8 mouse cellular contexts compared by ENCODE assay signal in genomic region chr15:102103371-102103946, GRCm38 (mm10). TPM values are rescaled to one million over a fixed set of nuclear protein-coding genes. Genes with fewer than 3 reads are reported as not detected.
DNase-seq lines count a peak whose midpoint lies in the region; ATAC-seq and TF ChIP-seq lines count a peak whose summit lies in the region.

No protein-coding gene starts in this region.

- H3K36me3 ChIP-seq in hindbrain, embryonic 11.5 days (ENCODE audit: control insufficient read depth, insufficient read depth, low read length): no peaks in the 10 kb centered on the region
- no peaks in the 10 kb centered on the region; the same call in 1 of the 2 replicates for H3K36me3 ChIP-seq in liver, embryonic 13.5 days
- H3K36me3 ChIP-seq in neural tube, embryonic 15.5 days: no peaks in the 10 kb centered on the region

- H3K9ac ChIP-seq in hindbrain, embryonic 11.5 days (ENCODE audit: low read depth, low read length): no peak overlapping the region; the same call in 1 of the 2 replicates
- peak overlapping the region; percentile 57 for H3K9ac ChIP-seq in liver, embryonic 13.5 days
- peak overlapping the region; percentile 31 for H3K9ac ChIP-seq in neural tube, embryonic 15.5 days (replicated peaks)

- peak overlapping the region; percentile 13; the same call in 1 of the 2 replicates for H3K4me2 ChIP-seq in hindbrain, embryonic 11.5 days (replicated peaks; ENCODE audit: low read depth, low read length)
- peak overlapping the region; percentile 42 for H3K4me2 ChIP-seq in liver, embryonic 13.5 days
- peak overlapping the region; percentile 86 for H3K4me2 ChIP-seq in neural tube, embryonic 15.5 days

- ATAC-seq in hindbrain, embryonic 11.5 days (ENCODE audit: low FRiP score): no peak
- no peak for ATAC-seq in liver, embryonic 13.5 days (ENCODE audit: low read depth)
- no peak for ATAC-seq in neural tube, embryonic 15.5 days (ENCODE audit: low FRiP score)
- ATAC-seq in megakaryocyte progenitor cell, adult 5-6 weeks (replicated peaks; ENCODE audit: poor library complexity): no peak

- WGBS in hindbrain, embryonic 11.5 days: 3% methylated on average over 14 of the region's 14 CpGs
- WGBS in liver, embryonic 13.5 days (ENCODE audit: insufficient replicate concordance): 18% methylated on average over 14 of the region's 14 CpGs
- 10% methylated on average over 14 of the region's 14 CpGs for WGBS in neural tube, embryonic 15.5 days

- peak; percentile 30 for DNase-seq in cerebellum, adult 9-11 months
- no peak for DNase-seq in cerebellum, adult 9-10 months
- peak; percentile 48 for DNase-seq in hindbrain, embryonic 11.5 days (ENCODE audit: low spot score)
- no peak for DNase-seq in liver, embryonic 13.5 days
- no peak for DNase-seq in spleen, postnatal 4 days (ENCODE audit: low spot score in 2 of 2)

- H3K9me3 ChIP-seq in hindbrain, embryonic 11.5 days (ENCODE audit: control insufficient read depth, low read length): no peaks in the 10 kb centered on the region
- H3K9me3 ChIP-seq in liver, embryonic 13.5 days (replicated peaks): no peaks in the 10 kb centered on the region
- H3K9me3 ChIP-seq in neural tube, embryonic 15.5 days (replicated peaks): no peaks in the 10 kb centered on the region

- peak overlapping the region; percentile 41 for H3K4me3 ChIP-seq in embryonic fibroblast, embryonic 13.5 days (ENCODE audit: insufficient read depth, low read length)
- H3K4me3 ChIP-seq in hindbrain, embryonic 11.5 days (ENCODE audit: low read depth, low read length): 0 out of 2 replicates have a peak overlapping the region, but pooled peaks have one; percentile 3
- H3K4me3 ChIP-seq in liver, embryonic 13.5 days (replicated peaks): peak overlapping the region; percentile 40
- peak overlapping the region; percentile 32 for H3K4me3 ChIP-seq in neural tube, embryonic 15.5 days (replicated peaks)

- no peak for TF ChIP-seq CTCF in embryonic fibroblast, embryonic 13.5 days (IDR thresholded peaks at IDR 0.05; ENCODE audit: borderline replicate concordance, insufficient read depth, low read length)

- H3K4me1 ChIP-seq in embryonic fibroblast, embryonic 13.5 days (ENCODE audit: control insufficient read depth, insufficient read depth, low read length): peaks cover 30% of the 10 kb centered on the region
- peaks cover 21% of the 10 kb centered on the region for H3K4me1 ChIP-seq in hindbrain, embryonic 11.5 days (replicated peaks; ENCODE audit: control insufficient read depth, insufficient read depth, low read length)
- H3K4me1 ChIP-seq in liver, embryonic 13.5 days (replicated peaks): peaks cover 88% of the 10 kb centered on the region
- H3K4me1 ChIP-seq in neural tube, embryonic 15.5 days: peaks cover 86% of the 10 kb centered on the region

- peaks cover 29% of the 10 kb centered on the region for H3K27me3 ChIP-seq in hindbrain, embryonic 11.5 days (ENCODE audit: control insufficient read depth, insufficient read depth, low read length)
- H3K27me3 ChIP-seq in liver, embryonic 13.5 days: peaks cover 73% of the 10 kb centered on the region
- peaks cover 40% of the 10 kb centered on the region for H3K27me3 ChIP-seq in neural tube, embryonic 15.5 days (replicated peaks)

- H3K27ac ChIP-seq in embryonic fibroblast, embryonic 13.5 days (ENCODE audit: insufficient read depth, low read length): peak overlapping the region; percentile 97
- H3K27ac ChIP-seq in hindbrain, embryonic 11.5 days (ENCODE audit: low read depth, low read length): 0 out of 2 replicates have a peak overlapping the region, but pooled peaks have one; percentile 17
- peak overlapping the region; percentile 76 for H3K27ac ChIP-seq in liver, embryonic 13.5 days
- H3K27ac ChIP-seq in neural tube, embryonic 15.5 days (replicated peaks): peak overlapping the region; percentile 81

- TF ChIP-seq POLR2A in embryonic fibroblast, embryonic 13.5 days (IDR thresholded peaks at IDR 0.05; ENCODE audit: low read depth, low read length): peak; percentile 81

RNA-seq across cellular contexts. Expression of gene Tns2, which starts 3.2 kb away (rescaled TPM):
- 61.8 and 71.1 TPM in 2 replicates for polyA plus RNA-seq in embryonic fibroblast, embryonic 13.5 days (2011; ENCODE audit: insufficient read length, low read depth, missing spikeins)
- 8.0 and 11.8 TPM in 2 replicates for polyA plus RNA-seq in hindbrain, embryonic 11.5 days (2014; fragmentation: Nextera tagmentation; extraction: Ambion mirVana)
- 4.4 and 5.0 TPM in 2 replicates for polyA plus RNA-seq in liver, embryonic 13.5 days (2015; fragmentation: Nextera tagmentation; extraction: Ambion mirVana)
- 9.8 and 13.7 TPM in 2 replicates for polyA plus RNA-seq in neural tube, embryonic 15.5 days (2015; fragmentation: Nextera tagmentation; extraction: Ambion mirVana)
- total RNA-seq in megakaryocyte progenitor cell, adult 5-6 weeks (2015): not detected in 2 replicates
- total RNA-seq in megakaryocyte progenitor cell, adult 5-6 weeks (2017): not detected in 2 replicates

RNA-seq across cellular contexts. Expression of gene Eif4b, which starts 29.9 kb away (rescaled TPM):
- 309 and 317 TPM in 2 replicates for polyA plus RNA-seq in embryonic fibroblast, embryonic 13.5 days (2011; ENCODE audit: insufficient read length, low read depth, missing spikeins)
- polyA plus RNA-seq in hindbrain, embryonic 11.5 days (2014; fragmentation: Nextera tagmentation; extraction: Ambion mirVana): 85.0 and 103 TPM in 2 replicates
- 67.5 and 79.6 TPM in 2 replicates for polyA plus RNA-seq in liver, embryonic 13.5 days (2015; fragmentation: Nextera tagmentation; extraction: Ambion mirVana)
- 72.6 and 87.1 TPM in 2 replicates for polyA plus RNA-seq in neural tube, embryonic 15.5 days (2015; fragmentation: Nextera tagmentation; extraction: Ambion mirVana)
- 163 and 180 TPM in 2 replicates for total RNA-seq in megakaryocyte progenitor cell, adult 5-6 weeks (2015)
- 394 and 459 TPM in 2 replicates for total RNA-seq in megakaryocyte progenitor cell, adult 5-6 weeks (2017)

RNA-seq across cellular contexts. Expression of gene Spryd3, which starts 32.6 kb away (rescaled TPM):
- 35.5 and 36.0 TPM in 2 replicates for polyA plus RNA-seq in embryonic fibroblast, embryonic 13.5 days (2011; ENCODE audit: insufficient read length, low read depth, missing spikeins)
- 10.1 and 11.9 TPM in 2 replicates for polyA plus RNA-seq in hindbrain, embryonic 11.5 days (2014; fragmentation: Nextera tagmentation; extraction: Ambion mirVana)
- polyA plus RNA-seq in liver, embryonic 13.5 days (2015; fragmentation: Nextera tagmentation; extraction: Ambion mirVana): 13.1 and 13.7 TPM in 2 replicates
- polyA plus RNA-seq in neural tube, embryonic 15.5 days (2015; fragmentation: Nextera tagmentation; extraction: Ambion mirVana): 83.6 and 96.0 TPM in 2 replicates
- total RNA-seq in megakaryocyte progenitor cell, adult 5-6 weeks (2015): 2.9 and 3.2 TPM in 2 replicates
- total RNA-seq in megakaryocyte progenitor cell, adult 5-6 weeks (2017): 11.5 and 17.9 TPM in 2 replicates

RNA-seq across cellular contexts. Expression of gene Igfbp6, which starts 40.7 kb away (rescaled TPM):
- 43.0 and 55.0 TPM in 2 replicates for polyA plus RNA-seq in embryonic fibroblast, embryonic 13.5 days (2011; ENCODE audit: insufficient read length, low read depth, missing spikeins)
- polyA plus RNA-seq in hindbrain, embryonic 11.5 days (2014; fragmentation: Nextera tagmentation; extraction: Ambion mirVana): 0.31 TPM in 1 of 2 replicates, not detected in the other
- polyA plus RNA-seq in liver, embryonic 13.5 days (2015; fragmentation: Nextera tagmentation; extraction: Ambion mirVana): 1.1 and 1.2 TPM in 2 replicates
- 3.2 and 3.5 TPM in 2 replicates for polyA plus RNA-seq in neural tube, embryonic 15.5 days (2015; fragmentation: Nextera tagmentation; extraction: Ambion mirVana)
- not detected in 2 replicates for total RNA-seq in megakaryocyte progenitor cell, adult 5-6 weeks (2015)
- total RNA-seq in megakaryocyte progenitor cell, adult 5-6 weeks (2017): not detected in 2 replicates

RNA-seq across cellular contexts. Expression of gene Soat2, which starts 46.9 kb away (rescaled TPM):
- polyA plus RNA-seq in embryonic fibroblast, embryonic 13.5 days (2011; ENCODE audit: insufficient read length, low read depth, missing spikeins): 1.3 and 2.6 TPM in 2 replicates
- 0.13 and 0.17 TPM in 2 replicates for polyA plus RNA-seq in hindbrain, embryonic 11.5 days (2014; fragmentation: Nextera tagmentation; extraction: Ambion mirVana)
- 31.0 and 31.3 TPM in 2 replicates for polyA plus RNA-seq in liver, embryonic 13.5 days (2015; fragmentation: Nextera tagmentation; extraction: Ambion mirVana)
- polyA plus RNA-seq in neural tube, embryonic 15.5 days (2015; fragmentation: Nextera tagmentation; extraction: Ambion mirVana): 0.06 and 0.68 TPM in 2 replicates
- 0.73 and 1.9 TPM in 2 replicates for total RNA-seq in megakaryocyte progenitor cell, adult 5-6 weeks (2015)
- 1.2 and 3.3 TPM in 2 replicates for total RNA-seq in megakaryocyte progenitor cell, adult 5-6 weeks (2017)

Comparison
In these comparisons a context has a peak if more than half of its experiments do, and no peak if none do; other contexts are left out.
1. DNase-seq: peak in cerebellum, adult 9-11 months (single experiment) and hindbrain, embryonic 11.5 days (single experiment); none in cerebellum, adult 9-10 months (single experiment), liver, embryonic 13.5 days (single experiment) and spleen, postnatal 4 days (0 of 2).
2. H3K27ac ChIP-seq: peak in every context shown above with its lines; median percentile 97 in embryonic fibroblast, embryonic 13.5 days; 81 in neural tube, embryonic 15.5 days; 76 in liver, embryonic 13.5 days; 17 in hindbrain, embryonic 11.5 days.
3. H3K4me2 ChIP-seq: peak in every context shown above with its lines; median percentile 86 in neural tube, embryonic 15.5 days; 42 in liver, embryonic 13.5 days; 13 in hindbrain, embryonic 11.5 days.
4. Peak in every context shown above with its lines, with median percentiles within 50 percentile points of each other: H3K4me3 ChIP-seq.